Mouse (Mus musculus) myocyte (in vitro differentiated cells): ENCODE data around the gene Ankrd13b.

ENCODE experiments used
- CEBPB ChIP-seq: IDR thresholded peaks from 2 replicates; pipeline ENCODE4 v1.6.1; 2011; ENCODE audit warnings: mild to moderate bottlenecking, moderate library complexity; ENCODE audit not compliant: poor library complexity, insufficient read depth, severe bottlenecking
- E2F4 ChIP-seq: IDR thresholded peaks from one replicate; pipeline ENCODE4 v1.6.1; 2011; ENCODE audit warnings: mild to moderate bottlenecking, control low read depth, moderate library complexity; ENCODE audit not compliant: insufficient read depth
- MAX ChIP-seq: IDR thresholded peaks from one replicate; pipeline ENCODE4 v1.6.1; 2011; ENCODE audit warnings: low read depth, mild to moderate bottlenecking, control low read depth
- MYOD1 ChIP-seq, 3 experiments: IDR thresholded peaks; one replicate each; pipeline ENCODE4 v1.6.1; 2011; ENCODE audit warnings: control low read depth in 2 of 3, low read depth in 2 of 3, mild to moderate bottlenecking in 2 of 3, moderate library complexity in 1 of 3; ENCODE audit not compliant: insufficient read length in 2 of 3, control insufficient read depth in 1 of 3
- POLR2A ChIP-seq: IDR thresholded peaks from one replicate; pipeline ENCODE4 v1.6.1; 2011; ENCODE audit warnings: low read depth, mild to moderate bottlenecking, control low read depth, moderate library complexity; ENCODE audit not compliant: insufficient read length
- POLR2AphosphoS2 ChIP-seq: IDR thresholded peaks from one replicate; pipeline ENCODE4 v1.6.1; 2011; ENCODE audit warnings: low read depth, control low read depth; ENCODE audit not compliant: insufficient read length
- SRF ChIP-seq: IDR thresholded peaks from one replicate; pipeline ENCODE4 v1.6.1; 2011; ENCODE audit warnings: low read depth; ENCODE audit not compliant: control insufficient read depth, insufficient read length
- USF1 ChIP-seq: IDR thresholded peaks from one replicate; pipeline ENCODE4 v1.6.1; 2011; ENCODE audit warnings: low read depth, mild to moderate bottlenecking, control low read depth, moderate library complexity

DNA sequence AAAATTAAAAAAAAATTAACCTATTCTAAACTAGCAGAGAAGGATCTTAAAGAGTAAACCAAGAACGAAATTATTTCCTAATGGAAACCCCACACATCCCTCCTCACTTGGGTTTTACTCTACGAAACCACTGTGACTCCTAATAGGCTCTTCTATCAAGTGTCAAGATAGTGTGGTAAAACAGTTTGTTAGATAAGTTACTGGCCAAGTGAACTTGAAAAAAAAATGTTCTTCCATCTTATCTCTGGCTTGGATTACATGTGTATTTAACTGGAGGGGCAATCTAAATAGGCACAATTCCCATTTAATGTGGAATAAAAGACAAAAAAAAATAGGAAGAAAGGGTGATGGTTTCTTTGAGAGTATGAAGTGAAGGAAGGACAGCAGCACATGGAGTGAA lies 41.4 kb upstream of the Ankrd13b start:
- no peak for TF ChIP-seq POLR2A
- TF ChIP-seq CEBPB, result no peak
- no peak for TF ChIP-seq E2F4
- TF ChIP-seq MAX, result no peak
- no peak for TF ChIP-seq POLR2AphosphoS2
- no peak for TF ChIP-seq MYOD1 (IDR thresholded peaks at IDR 0.05; ENCODE audit: control insufficient read depth in 1 of 3, insufficient read length in 2 of 3, low read depth in 2 of 3)
- no peak for TF ChIP-seq USF1
- TF ChIP-seq SRF, result no peak
